Mouse (Mus musculus): ENCODE results near the gene Tmem245.

GRCm38 (mm10) chr4:56831998-56832397, 115.2 kb downstream of the Tmem245 start:
- no peak for TF ChIP-seq CTCF (IDR thresholded peaks at IDR 0.05; ENCODE audit: low read depth)
- no peak for TF ChIP-seq EP300 (IDR thresholded peaks at IDR 0.05; ENCODE audit: low read depth)
